Mouse (Mus musculus) thymus, postnatal 14 days (tissue): Measurements from ENCODE around the gene Atf2.
"Not testable (repeated sequence)": the region's sequence is repeated elsewhere in the genome, so short reads cannot be mapped to it uniquely, and the experiment has no call there.

Source experiments
- DNase-seq: peaks from one replicate; pipeline ENCODE4 v3.0.0; 2021

Gene Atf2

GRCm38 (mm10) chr2:73892464-73893296 lies at the start of gene Atf2:
TSS of gene Atf2 (minus strand) at chr2:73892639.
- peak; percentile 100 for DNase-seq

GRCm38 (mm10) chr2:73941281-73941680 lies 48.8 kb upstream of the Atf2 start:
- DNase-seq = no peak

- DNase-seq = no peak
These were observed 48.0 kb upstream of the Atf2 start for GRCm38 (mm10) chr2:73940471-73940870.

- DNase-seq = no peak
These were observed 46.5 kb upstream of the Atf2 start for GRCm38 (mm10) chr2:73938896-73939295.

- no peak for DNase-seq
These were observed 40.4 kb upstream of the Atf2 start for GRCm38 (mm10) chr2:73932676-73933313.

GRCm38 (mm10) chr2:73927711-73928110 lies 35.3 kb upstream of the Atf2 start:
- no peak for DNase-seq

GRCm38 (mm10) chr2:73925539-73925938 lies 33.1 kb upstream of the Atf2 start:
- no peak for DNase-seq

- DNase-seq = peak; percentile 17
These were observed 32.6 kb upstream of the Atf2 start for GRCm38 (mm10) chr2:73925089-73925488.

GRCm38 (mm10) chr2:73919642-73920041 lies 27.2 kb upstream of the Atf2 start:
- no peak for DNase-seq

- DNase-seq = no peak
These were observed 19.8 kb upstream of the Atf2 start for GRCm38 (mm10) chr2:73912264-73912663.

- DNase-seq = peak; percentile 95
These were observed 18.8 kb upstream of the Atf2 start, which contains the start of gene Atp5g3 for GRCm38 (mm10) chr2:73911175-73911700. TSS of gene Atp5g3 (minus strand) at chr2:73911326.

- peak; percentile 70 for DNase-seq
These were observed 18.2 kb upstream of the Atf2 start for GRCm38 (mm10) chr2:73910571-73911174.

- no peak for DNase-seq
These were observed 16.7 kb upstream of the Atf2 start for GRCm38 (mm10) chr2:73909116-73909515.

GRCm38 (mm10) chr2:73904679-73905078 lies 12.2 kb upstream of the Atf2 start:
- not testable (repeated sequence) for DNase-seq

GRCm38 (mm10) chr2:73903536-73903935 lies 11.1 kb upstream of the Atf2 start:
- no peak for DNase-seq

- not testable (repeated sequence) for DNase-seq
These were observed 9.9 kb upstream of the Atf2 start for GRCm38 (mm10) chr2:73902328-73902727.

GRCm38 (mm10) chr2:73901169-73901568 lies 8.7 kb upstream of the Atf2 start:
- DNase-seq = no peak

- DNase-seq = no peak
These were observed 7.9 kb upstream of the Atf2 start for GRCm38 (mm10) chr2:73900364-73900763.

GRCm38 (mm10) chr2:73896919-73897318 lies 4.5 kb upstream of the Atf2 start:
- not testable (repeated sequence) for DNase-seq

GRCm38 (mm10) chr2:73893473-73894270 lies 1.2 kb upstream of the Atf2 start:
- peak; percentile 12 for DNase-seq

- peak; percentile 68 for DNase-seq
These were observed 557 bp downstream of the Atf2 start for GRCm38 (mm10) chr2:73891701-73892463.

GRCm38 (mm10) chr2:73885997-73886396 lies 6.4 kb downstream of the Atf2 start:
- no peak for DNase-seq
